In genomic region chr5:137513951-137514721, GRCm38 (mm10) we compare ENCODE assay signal across 17 mouse cellular contexts. TPM values are rescaled to one million over a fixed set of nuclear protein-coding genes. Genes with fewer than 3 reads are reported as not detected.
DNase-seq lines count a peak whose midpoint lies in the region; ATAC-seq and TF ChIP-seq lines count a peak whose summit lies in the region.
"Had no signal": no experiment of that assay in that cellular context is flagged by ENCODE, and none has a peak within 500 bp of the region (broad histone marks: within the 10 kb centered on the region; RNA-seq: fewer than 3 reads in every experiment).

No protein-coding gene starts in this region.

- H3K4me2 ChIP-seq in hindbrain, embryonic 11.5 days (replicated peaks; ENCODE audit: low read depth, low read length): no peak overlapping the region
- H3K4me2 ChIP-seq: intestine, embryonic 15.5 days; limb, embryonic 15.5 days; lung, embryonic 14.5 days had no signal

- no peaks in the 10 kb centered on the region for H3K9me3 ChIP-seq in hindbrain, embryonic 10.5 days
- H3K9me3 ChIP-seq in hindbrain, embryonic 11.5 days (ENCODE audit: control insufficient read depth, low read length): no peaks in the 10 kb centered on the region
- no peaks in the 10 kb centered on the region for H3K9me3 ChIP-seq in G1E (replicated peaks)
- H3K9me3 ChIP-seq in embryonic facial prominence, embryonic 10.5 days: no peaks in the 10 kb centered on the region
- H3K9me3 ChIP-seq: intestine, embryonic 15.5 days; limb, embryonic 15.5 days had no signal

- ATAC-seq in hindbrain, embryonic 11.5 days (ENCODE audit: low FRiP score): no peak
- no peak for ATAC-seq in G1E (ENCODE audit: extremely low read depth, insufficient number of reproducible peaks, low FRiP score, poor library complexity, severe bottlenecking)
- ATAC-seq in erythroid progenitor cell, adult 5-6 weeks (replicated peaks; ENCODE audit: low FRiP score, poor library complexity, severe bottlenecking): no peak
- ATAC-seq: intestine, embryonic 15.5 days had no signal

- WGBS in hindbrain, embryonic 10.5 days: 90% methylated on average over 12 of the region's 12 CpGs
- 90% methylated on average over 12 of the region's 12 CpGs for WGBS in hindbrain, embryonic 11.5 days
- 91% methylated on average over 12 of the region's 12 CpGs for WGBS in embryonic facial prominence, embryonic 10.5 days

- H3K36me3 ChIP-seq in hindbrain, embryonic 10.5 days: peaks cover 51% of the 10 kb centered on the region
- H3K36me3 ChIP-seq in hindbrain, embryonic 11.5 days (ENCODE audit: control insufficient read depth, insufficient read depth, low read length): peaks cover 5% of the 10 kb centered on the region; the same call in 1 of the 2 replicates
- H3K36me3 ChIP-seq in G1E (replicated peaks): peaks cover 77% of the 10 kb centered on the region
- H3K36me3 ChIP-seq in embryonic facial prominence, embryonic 10.5 days (replicated peaks): peaks cover 48% of the 10 kb centered on the region

- TF ChIP-seq CTCF in G1E (IDR thresholded peaks at IDR 0.05; ENCODE audit: low read depth, low read length): no peak

- H3K27me3 ChIP-seq in hindbrain, embryonic 10.5 days (ENCODE audit: insufficient read depth, poor library complexity, severe bottlenecking): no peaks in the 10 kb centered on the region
- no peaks in the 10 kb centered on the region for H3K27me3 ChIP-seq in hindbrain, embryonic 11.5 days (ENCODE audit: control insufficient read depth, insufficient read depth, low read length)
- no peaks in the 10 kb centered on the region for H3K27me3 ChIP-seq in G1E (ENCODE audit: insufficient read depth, low read length)
- no peaks in the 10 kb centered on the region for H3K27me3 ChIP-seq in embryonic facial prominence, embryonic 10.5 days (replicated peaks; ENCODE audit: low read depth, poor library complexity, severe bottlenecking)
- H3K27me3 ChIP-seq: intestine, embryonic 15.5 days; limb, embryonic 15.5 days had no signal

- H3K4me1 ChIP-seq in hindbrain, embryonic 10.5 days (replicated peaks): peaks cover 61% of the 10 kb centered on the region
- H3K4me1 ChIP-seq in hindbrain, embryonic 11.5 days (replicated peaks; ENCODE audit: control insufficient read depth, insufficient read depth, low read length): peaks cover 13% of the 10 kb centered on the region; the same call in 1 of the 2 replicates
- H3K4me1 ChIP-seq in G1E (ENCODE audit: insufficient read depth, low read depth, low read length): peaks cover 84% of the 10 kb centered on the region
- peaks cover 50% of the 10 kb centered on the region for H3K4me1 ChIP-seq in embryonic facial prominence, embryonic 10.5 days

- H3K4me3 ChIP-seq in hindbrain, embryonic 10.5 days: peak overlapping the region; percentile 13
- H3K4me3 ChIP-seq in hindbrain, embryonic 11.5 days (ENCODE audit: low read depth, low read length): no peak overlapping the region
- H3K4me3 ChIP-seq in G1E (ENCODE audit: low read depth, low read length): peak overlapping the region; percentile 5; the same call in 1 of the 2 replicates
- peak overlapping the region; percentile 30; the same call in 1 of the 2 replicates for H3K4me3 ChIP-seq in embryonic facial prominence, embryonic 10.5 days
- H3K4me3 ChIP-seq: intestine, embryonic 15.5 days; limb, embryonic 15.5 days had no signal

- DNase-seq in adrenal gland, postnatal 14 days: peak; percentile 47
- no peak for DNase-seq in adrenal gland, postnatal 25 days
- DNase-seq in hindbrain, embryonic 10.5 days (ENCODE audit: low spot score): no peak
- DNase-seq in hindbrain, embryonic 11.5 days (ENCODE audit: low spot score): no peak
- no peak for DNase-seq in G1E (ENCODE audit: low spot score)
- no peak for DNase-seq in embryonic facial prominence, embryonic 10.5 days (ENCODE audit: low spot score)
- no peak for DNase-seq in spleen, adult 18-20 months

- H3K9ac ChIP-seq in hindbrain, embryonic 11.5 days (ENCODE audit: low read depth, low read length): no peak overlapping the region
- H3K9ac ChIP-seq: limb, embryonic 15.5 days; lung, embryonic 14.5 days had no signal

- no peak overlapping the region for H3K27ac ChIP-seq in hindbrain, embryonic 10.5 days
- no peak overlapping the region for H3K27ac ChIP-seq in hindbrain, embryonic 11.5 days (ENCODE audit: low read depth, low read length)
- no peak overlapping the region; the same call in 1 of the 2 replicates for H3K27ac ChIP-seq in embryonic facial prominence, embryonic 10.5 days (replicated peaks)
- H3K27ac ChIP-seq: intestine, embryonic 15.5 days; kidney, postnatal 0 days; limb, embryonic 15.5 days had no signal

RNA-seq across cellular contexts. Expression of gene Gigyf1, which starts 4.2 kb away (rescaled TPM):
- 30.5 and 36.6 TPM in 2 replicates for total RNA-seq in adrenal gland, postnatal 14 days (2021)
- 34.7 and 52.3 TPM in 2 replicates for total RNA-seq in adrenal gland, postnatal 25 days (2021)
- polyA plus RNA-seq in hindbrain, embryonic 10.5 days (2016; fragmentation: Nextera tagmentation; extraction: Ambion mirVana): 14.7 and 14.9 TPM in 2 replicates
- polyA plus RNA-seq in hindbrain, embryonic 11.5 days (2014; fragmentation: Nextera tagmentation; extraction: Ambion mirVana): 10.6 and 15.4 TPM in 2 replicates
- total RNA-seq in G1E (2014; fragmentation: Nextera tagmentation) (23.2 and 30.3 TPM in 2 replicates), G1E (2017) (6.8 and 7.0 TPM in 2 replicates)
- 49.0 and 50.4 TPM in 2 replicates for polyA plus RNA-seq in G1E (2012)
- polyA plus RNA-seq in embryonic facial prominence, embryonic 10.5 days (2016; fragmentation: Nextera tagmentation; extraction: Ambion mirVana): 15.2 and 15.3 TPM in 2 replicates
- 5.4 and 5.8 TPM in 2 replicates for total RNA-seq in erythroid progenitor cell, adult 5-6 weeks (2015; ENCODE audit: low replicate concordance)
- 8.1 and 11.2 TPM in 2 replicates for total RNA-seq in erythroid progenitor cell, adult 5-6 weeks (2017; ENCODE audit: low replicate concordance)

RNA-seq across cellular contexts. Expression of gene Pop7, which starts 11.8 kb away (rescaled TPM):
- total RNA-seq in adrenal gland, postnatal 14 days (2021): 22.3 and 26.2 TPM in 2 replicates
- total RNA-seq in adrenal gland, postnatal 25 days (2021): 29.9 and 31.7 TPM in 2 replicates
- polyA plus RNA-seq in hindbrain, embryonic 10.5 days (2016; fragmentation: Nextera tagmentation; extraction: Ambion mirVana): 56.1 and 70.9 TPM in 2 replicates
- 55.2 and 60.6 TPM in 2 replicates for polyA plus RNA-seq in hindbrain, embryonic 11.5 days (2014; fragmentation: Nextera tagmentation; extraction: Ambion mirVana)
- total RNA-seq in G1E (2014; fragmentation: Nextera tagmentation) (9.0 and 14.1 TPM in 2 replicates), G1E (2017) (29.3 and 33.2 TPM in 2 replicates)
- 39.8 and 55.7 TPM in 2 replicates for polyA plus RNA-seq in G1E (2012)
- 55.3 and 59.9 TPM in 2 replicates for polyA plus RNA-seq in embryonic facial prominence, embryonic 10.5 days (2016; fragmentation: Nextera tagmentation; extraction: Ambion mirVana)
- total RNA-seq in erythroid progenitor cell, adult 5-6 weeks (2015; ENCODE audit: low replicate concordance): 2.9 and 23.5 TPM in 2 replicates
- total RNA-seq in erythroid progenitor cell, adult 5-6 weeks (2017; ENCODE audit: low replicate concordance): 0.38 and 10.8 TPM in 2 replicates

RNA-seq across cellular contexts. Expression of gene Epo, which starts 18.9 kb away (rescaled TPM):
- total RNA-seq in adrenal gland, postnatal 14 days (2021): not detected in 2 replicates
- not detected in 2 replicates for total RNA-seq in adrenal gland, postnatal 25 days (2021)
- 1.3 and 4.5 TPM in 2 replicates for polyA plus RNA-seq in hindbrain, embryonic 10.5 days (2016; fragmentation: Nextera tagmentation; extraction: Ambion mirVana)
- polyA plus RNA-seq in hindbrain, embryonic 11.5 days (2014; fragmentation: Nextera tagmentation; extraction: Ambion mirVana): 0.38 and 1.1 TPM in 2 replicates
- total RNA-seq in G1E (2014; fragmentation: Nextera tagmentation) (not detected in 2 replicates), G1E (2017) (not detected in 2 replicates)
- not detected in 2 replicates for polyA plus RNA-seq in G1E (2012)
- polyA plus RNA-seq in embryonic facial prominence, embryonic 10.5 days (2016; fragmentation: Nextera tagmentation; extraction: Ambion mirVana): 2.1 and 2.3 TPM in 2 replicates
- not detected in 2 replicates for total RNA-seq in erythroid progenitor cell, adult 5-6 weeks (2015; ENCODE audit: low replicate concordance)
- total RNA-seq in erythroid progenitor cell, adult 5-6 weeks (2017; ENCODE audit: low replicate concordance): not detected in 2 replicates
- total RNA-seq: gastrocnemius, postnatal 4 days; layer of hippocampus, postnatal 10 days; megakaryocyte progenitor cell, adult 5-6 weeks; neutrophil, adult 5-6 weeks had no signal
- polyA plus RNA-seq: heart, postnatal 0 days; kidney, postnatal 0 days; limb, embryonic 15.5 days had no signal

RNA-seq across cellular contexts. Expression of gene Gnb2, which starts 19.2 kb away (rescaled TPM):
- total RNA-seq in adrenal gland, postnatal 14 days (2021): 574 and 611 TPM in 2 replicates
- 580 and 681 TPM in 2 replicates for total RNA-seq in adrenal gland, postnatal 25 days (2021)
- polyA plus RNA-seq in hindbrain, embryonic 10.5 days (2016; fragmentation: Nextera tagmentation; extraction: Ambion mirVana): 387 and 460 TPM in 2 replicates
- polyA plus RNA-seq in hindbrain, embryonic 11.5 days (2014; fragmentation: Nextera tagmentation; extraction: Ambion mirVana): 475 and 483 TPM in 2 replicates
- total RNA-seq in G1E (2014; fragmentation: Nextera tagmentation) (229 and 302 TPM in 2 replicates), G1E (2017) (255 and 347 TPM in 2 replicates)
- polyA plus RNA-seq in G1E (2012): 501 and 571 TPM in 2 replicates
- 276 and 281 TPM in 2 replicates for polyA plus RNA-seq in embryonic facial prominence, embryonic 10.5 days (2016; fragmentation: Nextera tagmentation; extraction: Ambion mirVana)
- 253 and 262 TPM in 2 replicates for total RNA-seq in erythroid progenitor cell, adult 5-6 weeks (2015; ENCODE audit: low replicate concordance)
- total RNA-seq in erythroid progenitor cell, adult 5-6 weeks (2017; ENCODE audit: low replicate concordance): 152 and 170 TPM in 2 replicates

RNA-seq across cellular contexts. Expression of gene Zan, which starts 37.3 kb away (rescaled TPM):
- total RNA-seq in adrenal gland, postnatal 14 days (2021): not detected in 2 replicates
- not detected in 2 replicates for total RNA-seq in adrenal gland, postnatal 25 days (2021)
- polyA plus RNA-seq in hindbrain, embryonic 10.5 days (2016; fragmentation: Nextera tagmentation; extraction: Ambion mirVana): 0.05 and 0.13 TPM in 2 replicates
- 0.04 and 0.06 TPM in 2 replicates for polyA plus RNA-seq in hindbrain, embryonic 11.5 days (2014; fragmentation: Nextera tagmentation; extraction: Ambion mirVana)
- total RNA-seq in G1E (2014; fragmentation: Nextera tagmentation): not detected in 2 replicates
- total RNA-seq in G1E (2017): 0.12 and 0.22 TPM in 2 replicates
- polyA plus RNA-seq in G1E (2012): 0.02 TPM in 1 of 2 replicates, not detected in the other
- polyA plus RNA-seq in embryonic facial prominence, embryonic 10.5 days (2016; fragmentation: Nextera tagmentation; extraction: Ambion mirVana): 0.11 and 0.16 TPM in 2 replicates
- total RNA-seq in erythroid progenitor cell, adult 5-6 weeks (2015; ENCODE audit: low replicate concordance): not detected in 2 replicates
- not detected in 2 replicates for total RNA-seq in erythroid progenitor cell, adult 5-6 weeks (2017; ENCODE audit: low replicate concordance)
- total RNA-seq: neutrophil, adult 5-6 weeks had no signal
